Comparison of ENCODE assay signal across 9 mouse cellular contexts in the genomic region with DNA sequence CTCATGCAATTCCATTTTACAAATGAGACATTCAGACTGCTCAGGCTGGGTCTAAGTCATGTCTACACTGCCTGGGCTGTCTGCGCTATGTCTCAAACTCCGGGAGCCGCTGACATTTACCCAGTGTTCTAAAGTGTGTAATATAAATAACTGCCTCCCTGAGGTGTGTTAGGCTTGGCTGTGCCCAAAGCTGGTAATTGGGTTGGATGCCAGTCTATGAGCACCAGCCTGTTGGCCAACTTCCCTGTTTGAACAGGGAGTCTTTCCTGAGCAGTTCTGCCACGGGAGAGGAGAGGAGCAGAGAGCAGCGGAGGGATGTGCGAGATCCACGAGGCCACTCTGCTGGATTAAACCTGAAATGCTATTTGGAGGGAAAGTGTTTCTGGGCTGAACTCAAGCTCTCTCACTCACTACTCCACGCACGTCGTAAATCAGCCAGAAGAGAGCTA.
DNase-seq lines count a peak whose midpoint lies in the region; ATAC-seq and TF ChIP-seq lines count a peak whose summit lies in the region.
"Had no signal": no experiment of that assay in that cellular context is flagged by ENCODE, and none has a peak within 500 bp of the region (broad histone marks: within the 10 kb centered on the region; RNA-seq: fewer than 3 reads in every experiment).

No protein-coding gene starts in this region.

- peak; percentile 53; the same call in 1 of the 2 replicates for ATAC-seq in midbrain, embryonic 15.5 days (replicated peaks)
- ATAC-seq in intestine, postnatal 0 days = no peak
- ATAC-seq in hindbrain, embryonic 11.5 days (ENCODE audit: low FRiP score) = no peak

- peak; percentile 84 to 87 for DNase-seq in heart, adult 18-20 months
- no peak for DNase-seq in heart, embryonic 10.5 days (ENCODE audit: low spot score)
- peak; percentile 78 to 82 for DNase-seq in cerebellum, postnatal 10 days
- DNase-seq in heart, postnatal 36 days = peak; percentile 54 to 66
- no peak for DNase-seq in c-Kit-positive CD71-positive TER-119-positive erythroid progenitor cells, embryonic 14.5 days (ENCODE audit: low spot score)
- DNase-seq in hindbrain, embryonic 11.5 days (ENCODE audit: low spot score) = no peak

- H3K36me3 ChIP-seq in heart, embryonic 10.5 days = no peaks in the 10 kb centered on the region
- H3K36me3 ChIP-seq in midbrain, embryonic 15.5 days (replicated peaks) = no peaks in the 10 kb centered on the region
- H3K36me3 ChIP-seq in intestine, postnatal 0 days (ENCODE audit: control insufficient read depth, insufficient read depth) = no peaks in the 10 kb centered on the region
- H3K36me3 ChIP-seq in hindbrain, embryonic 11.5 days (ENCODE audit: control insufficient read depth, insufficient read depth, low read length) = no peaks in the 10 kb centered on the region

- 75% methylated on average over 10 of the region's 10 CpGs for WGBS in heart, embryonic 10.5 days
- 71% methylated on average over 10 of the region's 10 CpGs for WGBS in midbrain, embryonic 15.5 days
- WGBS in intestine, postnatal 0 days = 58% methylated on average over 10 of the region's 10 CpGs
- 86% methylated on average over 10 of the region's 10 CpGs for WGBS in hindbrain, embryonic 11.5 days

- intact Hi-C loops in heart, postnatal 36 days (cut with DNase I) = no loop called here

- H3K9me3 ChIP-seq in heart, embryonic 10.5 days = no peaks in the 10 kb centered on the region
- no peaks in the 10 kb centered on the region for H3K9me3 ChIP-seq in midbrain, embryonic 15.5 days
- no peaks in the 10 kb centered on the region for H3K9me3 ChIP-seq in intestine, postnatal 0 days (ENCODE audit: control insufficient read depth)
- H3K9me3 ChIP-seq in hindbrain, embryonic 11.5 days (ENCODE audit: control insufficient read depth, low read length) = no peaks in the 10 kb centered on the region

- no peaks in the 10 kb centered on the region for H3K27me3 ChIP-seq in heart, embryonic 10.5 days (ENCODE audit: insufficient read depth, poor library complexity, severe bottlenecking)
- H3K27me3 ChIP-seq in midbrain, embryonic 15.5 days (replicated peaks) = no peaks in the 10 kb centered on the region
- H3K27me3 ChIP-seq in intestine, postnatal 0 days (replicated peaks; ENCODE audit: control insufficient read depth, insufficient read depth, low read length) = no peaks in the 10 kb centered on the region
- H3K27me3 ChIP-seq in hindbrain, embryonic 11.5 days (ENCODE audit: control insufficient read depth, insufficient read depth, low read length) = no peaks in the 10 kb centered on the region

- H3K9ac ChIP-seq in midbrain, embryonic 15.5 days = no peak overlapping the region
- no peak overlapping the region for H3K9ac ChIP-seq in intestine, postnatal 0 days (ENCODE audit: low read depth, low read length)
- H3K9ac ChIP-seq in hindbrain, embryonic 11.5 days (ENCODE audit: low read depth, low read length) = no peak overlapping the region

- H3K4me3 ChIP-seq in heart, embryonic 10.5 days = no peak overlapping the region
- no peak overlapping the region for H3K4me3 ChIP-seq in midbrain, embryonic 15.5 days
- no peak overlapping the region for H3K4me3 ChIP-seq in intestine, postnatal 0 days (ENCODE audit: low read depth, low read length)
- no peak overlapping the region for H3K4me3 ChIP-seq in hindbrain, embryonic 11.5 days (ENCODE audit: low read depth, low read length)
- H3K4me3 ChIP-seq: layer of hippocampus, adult 2 months had no signal

- no peak overlapping the region for H3K4me2 ChIP-seq in midbrain, embryonic 15.5 days
- H3K4me2 ChIP-seq in intestine, postnatal 0 days (replicated peaks; ENCODE audit: low read depth) = no peak overlapping the region
- no peak overlapping the region for H3K4me2 ChIP-seq in hindbrain, embryonic 11.5 days (replicated peaks; ENCODE audit: low read depth, low read length)

- H3K4me1 ChIP-seq in heart, embryonic 10.5 days = 0 out of 2 replicates have a peak, but pooled peaks cover 4% of the 10 kb centered on the region
- no peaks in the 10 kb centered on the region for H3K4me1 ChIP-seq in midbrain, embryonic 15.5 days
- no peaks in the 10 kb centered on the region for H3K4me1 ChIP-seq in intestine, postnatal 0 days (replicated peaks; ENCODE audit: control insufficient read depth, insufficient read depth, low read length)
- no peaks in the 10 kb centered on the region for H3K4me1 ChIP-seq in hindbrain, embryonic 11.5 days (replicated peaks; ENCODE audit: control insufficient read depth, insufficient read depth, low read length)

- no peak for TF ChIP-seq CTCF in intestine, postnatal 0 days (IDR thresholded peaks at IDR 0.05; ENCODE audit: low read depth)

- H3K27ac ChIP-seq in heart, embryonic 10.5 days = no peak overlapping the region
- H3K27ac ChIP-seq in midbrain, embryonic 15.5 days = no peak overlapping the region
- no peak overlapping the region for H3K27ac ChIP-seq in intestine, postnatal 0 days (ENCODE audit: low read depth, low read length)
- no peak overlapping the region for H3K27ac ChIP-seq in hindbrain, embryonic 11.5 days (ENCODE audit: low read depth, low read length)
- H3K27ac ChIP-seq: layer of hippocampus, adult 2 months had no signal

Comparison
In these comparisons a context has a peak if more than half of its experiments do, and no peak if none do; other contexts are left out.
1. DNase-seq: peak in heart, adult 18-20 months (2 of 2), cerebellum, postnatal 10 days (2 of 2) and heart, postnatal 36 days (2 of 2); none in heart, embryonic 10.5 days (single experiment), c-Kit-positive CD71-positive TER-119-positive erythroid progenitor cells, embryonic 14.5 days (single experiment) and hindbrain, embryonic 11.5 days (single experiment).